Mouse (Mus musculus): ENCODE data around the gene Cript. TPM values are rescaled to one million over a fixed set of nuclear protein-coding genes. Genes with fewer than 3 reads are reported as not detected.

Gene Cript
- polyA plus RNA-seq, 1 experiment from 2014 or later = 132 TPM

GRCm38 (mm10) chr17:86991306-86991705 lies 34.0 kb upstream of the Cript start:
- Histone ChIP-seq H3K4me1 (ENCODE audit: control insufficient read depth, insufficient read depth, low read length) (peaks cover 5% of the 10 kb centered on the region; the same call in 1 of the 2 replicates), H3K27ac (ENCODE audit: low read length) (no peak overlapping the region), H3K9ac (ENCODE audit: low read depth, low read length) (no peak overlapping the region), H3K27me3 (replicated peaks; ENCODE audit: control insufficient read depth, insufficient read depth, low read length) (no peaks in the 10 kb centered on the region), H3K4me2 (ENCODE audit: low read depth, low read length) (no peak overlapping the region), H3K4me3 (ENCODE audit: low read length) (no peak overlapping the region), H3K9me3 (ENCODE audit: control insufficient read depth, low read length) (no peaks in the 10 kb centered on the region), H3K36me3 (ENCODE audit: control insufficient read depth, insufficient read depth, low read length) (no peaks in the 10 kb centered on the region)
- no peak for ATAC-seq
- WGBS = 83% methylated on average over 8 of the region's 8 CpGs

- ATAC-seq = peak; percentile 83
Measured at GRCm38 (mm10) chr17:86997323-86997722, 28.0 kb upstream of the Cript start.

GRCm38 (mm10) chr17:87008950-87009349 lies 16.4 kb upstream of the Cript start:
- Histone ChIP-seq H3K9ac (ENCODE audit: low read depth, low read length) (no peak overlapping the region), H3K9me3 (ENCODE audit: control insufficient read depth, low read length) (no peaks in the 10 kb centered on the region), H3K4me2 (ENCODE audit: low read depth, low read length) (no peak overlapping the region), H3K4me3 (ENCODE audit: low read length) (no peak overlapping the region), H3K4me1 (ENCODE audit: control insufficient read depth, insufficient read depth, low read length) (no peaks in the 10 kb centered on the region), H3K27ac (ENCODE audit: low read length) (no peak overlapping the region), H3K36me3 (ENCODE audit: control insufficient read depth, insufficient read depth, low read length) (peaks cover 8% of the 10 kb centered on the region; the same call in 1 of the 2 replicates), H3K27me3 (replicated peaks; ENCODE audit: control insufficient read depth, insufficient read depth, low read length) (no peaks in the 10 kb centered on the region)
- 93% methylated on average over 3 of the region's 3 CpGs for WGBS
- no peak for ATAC-seq

More at GRCm38 (mm10) chr17:86997323-86997722, 28.0 kb upstream of the Cript start:
- Histone ChIP-seq H3K9ac (ENCODE audit: low read depth, low read length) (no peak overlapping the region), H3K4me1 (ENCODE audit: control insufficient read depth, insufficient read depth, low read length) (no peaks in the 10 kb centered on the region), H3K9me3 (ENCODE audit: control insufficient read depth, low read length) (no peaks in the 10 kb centered on the region), H3K27ac (ENCODE audit: low read length) (0 out of 2 replicates have a peak overlapping the region, but pooled peaks have one; percentile 20), H3K4me3 (ENCODE audit: low read length) (no peak overlapping the region), H3K4me2 (ENCODE audit: low read depth, low read length) (no peak overlapping the region), H3K27me3 (replicated peaks; ENCODE audit: control insufficient read depth, insufficient read depth, low read length) (no peaks in the 10 kb centered on the region), H3K36me3 (ENCODE audit: control insufficient read depth, insufficient read depth, low read length) (peaks cover 3% of the 10 kb centered on the region)
- WGBS = 70% methylated on average over 6 of the region's 6 CpGs

GRCm38 (mm10) chr17:87011301-87012019 lies 13.9 kb upstream of the Cript start:
- 77% methylated on average over 13 of the region's 13 CpGs for WGBS
- ATAC-seq = no peak

GRCm38 (mm10) chr17:87019692-87020091 lies 5.7 kb upstream of the Cript start:
- peak; percentile 72 for ATAC-seq
- 61% methylated on average over 5 of the region's 5 CpGs for WGBS
- 0 out of 2 replicates have a peak, but pooled peaks cover 2% of the 10 kb centered on the region for H3K36me3 ChIP-seq (ENCODE audit: control insufficient read depth, insufficient read depth, low read length)
- H3K4me3 ChIP-seq (ENCODE audit: low read length) = 0 out of 2 replicates have a peak overlapping the region, but pooled peaks have one; percentile 9
- H3K4me1 ChIP-seq (ENCODE audit: control insufficient read depth, insufficient read depth, low read length) = peaks cover 4% of the 10 kb centered on the region; the same call in 1 of the 2 replicates
- no peaks in the 10 kb centered on the region for H3K27me3 ChIP-seq (replicated peaks; ENCODE audit: control insufficient read depth, insufficient read depth, low read length)
- H3K27ac ChIP-seq (ENCODE audit: low read length) = peak overlapping the region; percentile 66
- H3K4me2 ChIP-seq (ENCODE audit: low read depth, low read length) = no peak overlapping the region
- no peak overlapping the region for H3K9ac ChIP-seq (ENCODE audit: low read depth, low read length)
- no peaks in the 10 kb centered on the region for H3K9me3 ChIP-seq (ENCODE audit: control insufficient read depth, low read length)

More at GRCm38 (mm10) chr17:87011301-87012019, 13.9 kb upstream of the Cript start:
- Histone ChIP-seq H3K36me3 (ENCODE audit: control insufficient read depth, insufficient read depth, low read length) (peaks cover 7% of the 10 kb centered on the region; the same call in 1 of the 2 replicates), H3K9ac (ENCODE audit: low read depth, low read length) (no peak overlapping the region), H3K4me3 (ENCODE audit: low read length) (no peak overlapping the region), H3K27me3 (replicated peaks; ENCODE audit: control insufficient read depth, insufficient read depth, low read length) (no peaks in the 10 kb centered on the region), H3K4me2 (ENCODE audit: low read depth, low read length) (no peak overlapping the region), H3K4me1 (ENCODE audit: control insufficient read depth, insufficient read depth, low read length) (no peaks in the 10 kb centered on the region), H3K9me3 (ENCODE audit: control insufficient read depth, low read length) (no peaks in the 10 kb centered on the region), H3K27ac (ENCODE audit: low read length) (no peak overlapping the region)

- Histone ChIP-seq H3K27me3 (replicated peaks; ENCODE audit: control insufficient read depth, insufficient read depth, low read length) (no peaks in the 10 kb centered on the region), H3K4me3 (ENCODE audit: low read length) (peak overlapping the region; percentile 91), H3K36me3 (ENCODE audit: control insufficient read depth, insufficient read depth, low read length) (peaks cover 2% of the 10 kb centered on the region; the same call in 1 of the 2 replicates), H3K4me2 (ENCODE audit: low read depth, low read length) (peak overlapping the region; percentile 89), H3K4me1 (ENCODE audit: control insufficient read depth, insufficient read depth, low read length) (peaks cover 4% of the 10 kb centered on the region; the same call in 1 of the 2 replicates), H3K27ac (ENCODE audit: low read length) (peak overlapping the region; percentile 40), H3K9me3 (ENCODE audit: control insufficient read depth, low read length) (no peaks in the 10 kb centered on the region), H3K9ac (ENCODE audit: low read depth, low read length) (peak overlapping the region; percentile 82)
- under 1% methylated on average over 52 of the region's 55 CpGs for WGBS
- ATAC-seq = peak; percentile 84
Measured at GRCm38 (mm10) chr17:87024491-87025242, 683 bp upstream of the Cript start.

- no peak overlapping the region for H3K4me2 ChIP-seq (ENCODE audit: low read depth, low read length)
Measured at GRCm38 (mm10) chr17:87036141-87037073, 11.1 kb downstream of the Cript start.

GRCm38 (mm10) chr17:87038496-87038895 lies 13.1 kb downstream of the Cript start:
- Histone ChIP-seq H3K4me3 (ENCODE audit: low read length) (no peak overlapping the region), H3K4me2 (ENCODE audit: low read depth, low read length) (no peak overlapping the region), H3K36me3 (ENCODE audit: control insufficient read depth, insufficient read depth, low read length) (no peaks in the 10 kb centered on the region), H3K27ac (ENCODE audit: low read length) (no peak overlapping the region), H3K9me3 (ENCODE audit: control insufficient read depth, low read length) (no peaks in the 10 kb centered on the region), H3K4me1 (ENCODE audit: control insufficient read depth, insufficient read depth, low read length) (0 out of 2 replicates have a peak, but pooled peaks cover 7% of the 10 kb centered on the region), H3K9ac (ENCODE audit: low read depth, low read length) (no peak overlapping the region), H3K27me3 (replicated peaks; ENCODE audit: control insufficient read depth, insufficient read depth, low read length) (no peaks in the 10 kb centered on the region)
- 84% methylated on average over 5 of the region's 5 CpGs for WGBS
- no peak for ATAC-seq

More at GRCm38 (mm10) chr17:87036141-87037073, 11.1 kb downstream of the Cript start:
- ATAC-seq = peak; percentile 88
- Histone ChIP-seq H3K27ac (ENCODE audit: low read length) (no peak overlapping the region), H3K4me3 (ENCODE audit: low read length) (no peak overlapping the region), H3K9ac (ENCODE audit: low read depth, low read length) (no peak overlapping the region), H3K4me1 (ENCODE audit: control insufficient read depth, insufficient read depth, low read length) (0 out of 2 replicates have a peak, but pooled peaks cover 7% of the 10 kb centered on the region), H3K27me3 (replicated peaks; ENCODE audit: control insufficient read depth, insufficient read depth, low read length) (no peaks in the 10 kb centered on the region), H3K9me3 (ENCODE audit: control insufficient read depth, low read length) (no peaks in the 10 kb centered on the region), H3K36me3 (ENCODE audit: control insufficient read depth, insufficient read depth, low read length) (no peaks in the 10 kb centered on the region)
- 48% methylated on average over 10 of the region's 10 CpGs for WGBS

Data from intestine, embryonic 16.5 days (tissue).